ENCODE assay signal across 17 mouse cellular contexts in the genomic region with DNA sequence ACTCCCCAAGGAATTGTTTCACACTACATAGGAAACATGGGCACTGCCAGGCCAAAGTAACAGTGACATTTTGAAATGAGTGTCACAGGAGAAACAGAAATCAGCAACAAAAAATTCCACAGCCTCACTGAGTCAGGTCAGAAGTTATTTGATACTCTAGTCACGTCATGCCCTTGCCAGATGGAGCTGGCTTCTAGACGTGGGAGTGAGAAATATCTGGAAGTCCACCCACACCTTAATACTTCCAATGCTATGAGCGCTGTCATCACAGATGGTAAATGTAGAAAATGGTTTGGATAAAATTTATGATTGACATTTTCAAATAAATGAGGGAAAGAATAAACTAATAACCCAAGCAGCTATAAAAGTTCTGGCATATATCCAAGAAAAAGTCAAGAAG.
A peak's percentile ranks its signal among the peaks of the same experiment; 100 is the strongest.
DNase-seq lines count a peak whose midpoint lies in the region; ATAC-seq lines count a peak whose summit lies in the region.
"Had no signal": no experiment of that assay in that cellular context is flagged by ENCODE, and none has a peak within 500 bp of the region (broad histone marks: within the 10 kb centered on the region; RNA-seq: fewer than 3 reads in every experiment).

No protein-coding gene starts in this region.

- no peak overlapping the region for H3K9ac ChIP-seq in forebrain, embryonic 14.5 days (ENCODE audit: low read length)
- H3K9ac ChIP-seq in forebrain, embryonic 11.5 days (ENCODE audit: low read length), result no peak overlapping the region
- H3K9ac ChIP-seq in limb, embryonic 12.5 days (replicated peaks), result no peak overlapping the region

- no peak overlapping the region for H3K27ac ChIP-seq in forebrain, embryonic 14.5 days (ENCODE audit: low read depth, low read length)
- no peak overlapping the region for H3K27ac ChIP-seq in forebrain, embryonic 11.5 days (ENCODE audit: low read depth, low read length)
- no peak overlapping the region for H3K27ac ChIP-seq in limb, embryonic 12.5 days
- H3K27ac ChIP-seq in limb, embryonic 10.5 days, result no peak overlapping the region

- H3K9me3 ChIP-seq in forebrain, embryonic 14.5 days (replicated peaks; ENCODE audit: control insufficient read depth, low read length), result no peaks in the 10 kb centered on the region
- no peaks in the 10 kb centered on the region for H3K9me3 ChIP-seq in forebrain, embryonic 11.5 days (ENCODE audit: control insufficient read depth, low read length)
- H3K9me3 ChIP-seq in limb, embryonic 12.5 days, result no peaks in the 10 kb centered on the region
- no peaks in the 10 kb centered on the region for H3K9me3 ChIP-seq in limb, embryonic 10.5 days (replicated peaks)

- no peak overlapping the region for H3K4me3 ChIP-seq in forebrain, embryonic 14.5 days (ENCODE audit: low read depth, low read length)
- H3K4me3 ChIP-seq in forebrain, embryonic 11.5 days (ENCODE audit: low read depth, low read length), result no peak overlapping the region
- no peak overlapping the region for H3K4me3 ChIP-seq in limb, embryonic 12.5 days (replicated peaks)
- no peak overlapping the region for H3K4me3 ChIP-seq in limb, embryonic 10.5 days

- DNase-seq in forebrain, embryonic 14.5 days (ENCODE audit: low spot score), result peak; percentile 30
- no peak for DNase-seq in forebrain, embryonic 11.5 days (ENCODE audit: low spot score)
- DNase-seq in limb, embryonic 10.5 days (ENCODE audit: low spot score), result no peak
- DNase-seq in forelimb bud, embryonic 11.5 days (ENCODE audit: low read depth, low spot score), result peak; percentile 39
- DNase-seq in layer of hippocampus, postnatal 36 days, result peak; percentile 54 to 60
- no peak for DNase-seq in urinary bladder, adult 2 months (ENCODE audit: low spot score)
- DNase-seq in adrenal gland, adult 8-10 months, result no peak
- DNase-seq: adrenal gland, postnatal 10 days; cerebellum, adult 9-10 months; gastrocnemius, postnatal 25 days; heart, postnatal 10 days; kidney, adult 2 months; kidney, postnatal 25 days; liver; lung, adult 18-20 months; thymus, adult 18-20 months had no signal

- H3K4me2 ChIP-seq in forebrain, embryonic 14.5 days (ENCODE audit: low read length), result no peak overlapping the region
- no peak overlapping the region for H3K4me2 ChIP-seq in forebrain, embryonic 11.5 days (ENCODE audit: low read depth, low read length, severe bottlenecking)
- no peak overlapping the region for H3K4me2 ChIP-seq in limb, embryonic 12.5 days

- 0 out of 2 replicates have a peak, but pooled peaks have one; percentile 65 for ATAC-seq in forebrain, embryonic 14.5 days
- no peak for ATAC-seq in forebrain, embryonic 11.5 days (replicated peaks; ENCODE audit: low FRiP score)
- 0 out of 2 replicates have a peak, but pooled peaks have one; percentile 42 for ATAC-seq in limb, embryonic 12.5 days (ENCODE audit: insufficient number of reproducible peaks, insufficient read depth, low FRiP score, low TSS enrichment, low read depth)

- no peaks in the 10 kb centered on the region for H3K27me3 ChIP-seq in forebrain, embryonic 14.5 days (replicated peaks; ENCODE audit: control insufficient read depth, insufficient read depth, low read length)
- no peaks in the 10 kb centered on the region for H3K27me3 ChIP-seq in forebrain, embryonic 11.5 days (ENCODE audit: control insufficient read depth, insufficient read depth, low read length)
- H3K27me3 ChIP-seq in limb, embryonic 12.5 days, result no peaks in the 10 kb centered on the region
- H3K27me3 ChIP-seq in limb, embryonic 10.5 days (ENCODE audit: low read depth, poor library complexity, severe bottlenecking), result no peaks in the 10 kb centered on the region

- WGBS in forebrain, embryonic 14.5 days, result 72% methylated on average over 3 of the region's 3 CpGs
- WGBS in forebrain, embryonic 11.5 days, result 72% methylated on average over 3 of the region's 3 CpGs
- 53% methylated on average over 3 of the region's 3 CpGs for WGBS in limb, embryonic 12.5 days
- WGBS in limb, embryonic 10.5 days, result 77% methylated on average over 3 of the region's 3 CpGs

- H3K4me1 ChIP-seq in forebrain, embryonic 14.5 days (ENCODE audit: control insufficient read depth, insufficient read depth, low read length), result no peaks in the 10 kb centered on the region
- no peaks in the 10 kb centered on the region for H3K4me1 ChIP-seq in forebrain, embryonic 11.5 days (replicated peaks; ENCODE audit: control insufficient read depth, insufficient read depth, low read length)
- H3K4me1 ChIP-seq in limb, embryonic 12.5 days (replicated peaks), result no peaks in the 10 kb centered on the region
- H3K4me1 ChIP-seq in limb, embryonic 10.5 days, result no peaks in the 10 kb centered on the region

- H3K36me3 ChIP-seq in forebrain, embryonic 14.5 days (ENCODE audit: control insufficient read depth, insufficient read depth, low read length), result no peaks in the 10 kb centered on the region
- H3K36me3 ChIP-seq in forebrain, embryonic 11.5 days (ENCODE audit: control insufficient read depth, insufficient read depth, low read length), result no peaks in the 10 kb centered on the region
- no peaks in the 10 kb centered on the region for H3K36me3 ChIP-seq in limb, embryonic 12.5 days
- no peaks in the 10 kb centered on the region for H3K36me3 ChIP-seq in limb, embryonic 10.5 days

Comparison
In these comparisons a context has a peak if more than half of its experiments do, and no peak if none do; other contexts are left out.
1. DNase-seq: peak in forebrain, embryonic 14.5 days (single experiment), forelimb bud, embryonic 11.5 days (single experiment) and layer of hippocampus, postnatal 36 days (2 of 2); none in forebrain, embryonic 11.5 days (single experiment), limb, embryonic 10.5 days (single experiment), urinary bladder, adult 2 months (single experiment) and adrenal gland, adult 8-10 months (single experiment).